Mouse (Mus musculus) G1E-ER4 (cell line): ENCODE measurements around the gene Pip4k2a. TPM values are rescaled to one million over a fixed set of nuclear protein-coding genes. Genes with fewer than 3 reads are reported as not detected.
A peak's percentile ranks its signal among the peaks of the same experiment; 100 is the strongest.

Experiments
- GATA1 ChIP-seq: IDR thresholded peaks from one replicate; pipeline ENCODE4 v1.8.0; 2012; ENCODE audit warnings: low read length, inconsistent platforms
- polyA plus RNA-seq: library from polyadenylated mRNA; stranded (reverse); fragments of >175 nt; gene quantifications from 2 replicates; pipeline ENCODE4 v1.2.3, GENCODE M21; 2012

Pip4k2a gene
- polyA plus RNA-seq, 1 experiment, result 53.8 TPM

DNA sequence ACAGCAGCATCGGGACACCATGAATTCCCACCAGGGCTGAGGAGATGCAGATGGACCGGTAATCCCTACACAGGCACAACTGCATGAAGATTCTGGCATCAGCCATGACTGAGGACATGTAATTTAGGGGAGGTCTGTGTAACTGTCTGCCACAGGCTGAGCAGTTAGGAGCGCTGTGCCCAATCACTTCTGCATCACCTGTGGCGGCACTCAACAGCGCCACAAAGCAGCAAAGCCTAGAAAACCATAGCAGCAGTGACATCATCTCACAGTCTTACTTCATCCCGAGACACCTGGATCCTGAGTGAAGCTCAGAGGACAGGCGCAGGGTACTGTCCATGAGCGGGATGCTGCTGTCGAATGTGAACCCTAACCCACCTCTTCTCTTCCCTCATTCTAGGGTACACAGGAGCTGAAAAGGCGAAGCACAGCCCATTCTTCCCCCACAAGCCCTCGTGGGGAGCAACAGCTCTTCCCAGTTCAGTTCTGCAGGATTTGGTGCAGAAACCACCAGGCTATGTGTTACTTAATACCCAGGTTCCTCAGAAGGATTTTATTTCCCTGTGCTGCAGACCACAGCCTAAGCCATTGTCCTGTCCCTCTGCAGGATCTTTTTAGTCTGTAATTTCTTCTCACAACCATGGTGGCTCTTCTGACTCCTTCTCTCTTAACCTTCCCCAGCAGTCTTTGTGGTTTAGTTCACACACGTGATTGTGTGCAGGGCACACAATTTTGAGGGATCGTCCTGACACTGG, 34.5 kb downstream of the Pip4k2a start:
- no peak for TF ChIP-seq GATA1

DNA sequence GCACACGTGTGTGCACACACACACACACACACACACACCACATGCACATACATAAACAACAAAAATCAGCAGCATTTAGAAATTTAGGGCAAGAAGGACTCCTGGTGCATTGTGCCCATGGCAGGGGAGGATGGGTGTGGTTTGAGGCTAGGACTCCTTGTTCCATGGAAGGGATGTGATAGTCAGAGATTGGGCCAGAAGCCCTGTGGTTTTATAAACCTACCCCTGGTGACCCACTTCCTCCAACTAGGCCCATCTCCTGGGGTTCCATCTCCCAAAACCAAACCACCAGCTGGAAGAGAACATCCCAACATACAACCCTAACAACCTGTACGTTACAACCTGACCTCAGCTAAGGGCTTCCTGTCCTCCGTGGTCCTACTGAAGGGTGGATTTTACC, 35.4 kb downstream of the Pip4k2a start:
- TF ChIP-seq GATA1, result no peak

DNA sequence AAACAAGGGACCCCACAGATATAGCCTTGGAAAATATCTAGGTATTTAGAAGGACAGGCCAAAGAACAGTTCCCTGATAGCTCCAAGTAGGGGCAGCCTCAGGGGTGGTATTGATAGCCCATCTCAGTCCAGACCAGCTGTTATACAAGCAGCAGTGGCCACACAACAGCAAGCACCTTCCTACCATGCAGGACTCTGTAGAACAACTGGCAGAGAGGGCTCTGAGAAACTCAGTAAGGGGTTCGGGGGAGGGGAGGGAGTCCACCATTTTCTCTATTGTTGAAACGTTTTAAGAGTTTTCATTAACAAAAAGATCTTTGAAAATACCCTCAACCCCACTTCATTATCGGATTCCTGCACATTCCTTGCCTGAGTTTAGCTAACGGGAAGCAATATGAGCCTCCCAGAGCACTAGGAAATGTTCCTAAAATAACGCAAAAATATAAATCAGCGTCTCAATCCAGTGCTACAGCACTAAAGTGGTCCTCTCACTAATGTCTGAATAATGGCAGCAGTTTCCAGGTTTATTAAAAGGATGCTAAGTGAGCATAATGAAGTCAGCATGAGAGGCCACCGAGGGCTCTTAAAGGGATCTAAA, 37.5 kb downstream of the Pip4k2a start:
- TF ChIP-seq GATA1, result no peak

DNA sequence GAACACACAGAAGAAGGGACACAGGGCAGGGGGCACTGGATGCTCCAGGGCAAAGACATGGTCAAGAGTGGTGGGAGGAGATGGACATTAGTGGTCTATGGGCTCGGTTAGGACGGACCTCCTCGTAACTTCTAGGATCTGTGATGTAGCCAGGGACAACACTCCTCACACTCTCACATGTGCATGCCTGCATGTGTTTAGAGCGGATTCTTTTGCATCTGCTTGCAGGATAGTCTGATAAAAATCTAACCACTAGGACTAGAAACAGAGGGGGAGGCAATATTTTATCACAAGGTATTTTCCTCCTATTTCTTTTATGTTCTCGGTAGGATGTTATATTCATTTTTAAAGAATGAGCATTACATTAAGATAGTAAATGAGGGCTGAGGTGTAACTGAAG, 38.4 kb downstream of the Pip4k2a start:
- TF ChIP-seq GATA1, result no peak

DNA sequence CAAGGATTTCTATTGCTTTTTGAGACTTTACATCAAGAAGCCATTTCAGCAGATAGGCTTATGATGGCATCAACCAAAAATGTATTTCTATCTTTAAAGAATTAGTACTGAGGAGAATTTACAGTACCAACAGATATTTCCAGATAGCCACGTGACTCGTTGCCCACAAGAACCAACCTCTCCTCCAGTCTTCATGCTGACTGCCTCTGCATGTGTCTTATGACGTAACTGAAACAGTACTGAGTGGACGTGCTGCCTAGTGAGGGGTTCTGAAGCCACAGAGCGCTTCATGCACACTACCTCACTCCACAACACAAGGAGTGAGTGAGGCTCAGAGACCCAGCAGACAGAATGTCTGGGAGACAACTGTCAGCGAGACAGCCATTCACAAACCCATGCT, 38.9 kb downstream of the Pip4k2a start:
- no peak for TF ChIP-seq GATA1

DNA sequence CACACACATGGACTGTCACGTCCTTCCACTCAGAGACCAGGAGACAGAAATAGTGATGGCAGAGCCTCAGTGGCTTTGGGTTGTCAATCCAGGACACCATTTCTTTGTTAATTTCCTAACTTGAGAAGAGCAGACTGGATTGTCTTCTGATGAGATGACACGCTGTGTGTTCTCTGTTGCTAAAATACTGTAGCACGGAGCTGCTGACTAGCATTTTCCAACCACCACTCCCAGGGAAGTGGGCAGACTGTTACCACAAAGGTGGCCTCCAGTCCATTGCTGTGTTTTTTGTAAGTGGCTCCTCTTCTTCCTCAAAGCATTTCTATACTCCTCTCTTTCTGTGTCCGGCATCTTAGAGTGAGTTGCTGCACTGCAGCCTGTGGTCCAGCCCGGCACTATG, 39.4 kb downstream of the Pip4k2a start:
- TF ChIP-seq GATA1, result no peak

DNA sequence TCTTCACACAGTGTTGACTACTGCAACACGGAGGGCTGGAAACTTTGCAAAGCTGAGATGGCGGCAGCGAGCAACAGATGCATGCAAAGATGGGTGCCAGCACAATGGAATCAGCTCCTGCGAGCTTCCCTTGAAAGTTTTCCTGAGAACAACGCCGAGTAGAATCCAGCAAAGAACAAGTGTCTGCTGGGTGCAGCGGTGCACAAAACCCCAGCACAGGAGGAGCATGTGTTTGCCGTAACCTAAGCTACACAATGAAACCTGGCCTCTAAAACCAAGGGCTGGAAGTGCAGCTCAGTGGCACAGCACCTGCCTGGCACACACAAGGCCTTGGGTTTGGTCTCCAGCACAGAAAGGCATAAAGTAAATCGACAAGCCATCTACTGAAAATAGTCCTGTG, 39.9 kb downstream of the Pip4k2a start:
- TF ChIP-seq GATA1, result no peak

DNA sequence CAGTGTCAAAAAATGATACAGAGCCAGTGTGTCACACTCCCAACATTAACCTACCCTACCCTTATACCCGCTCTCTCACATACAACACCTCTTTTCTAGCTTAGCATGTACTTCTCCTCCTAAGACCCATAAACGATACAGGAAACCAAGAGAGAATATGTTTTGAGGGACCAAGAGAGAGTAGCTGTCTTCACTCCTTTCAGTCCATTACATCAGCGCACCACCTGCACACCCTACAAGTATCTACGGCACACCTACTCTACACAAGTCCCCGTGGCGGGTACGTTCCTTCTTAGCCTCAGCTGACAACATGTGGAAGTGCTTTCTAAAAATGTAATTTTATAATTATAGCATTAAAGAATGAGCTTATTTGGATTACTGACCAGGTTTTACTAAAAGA, 40.5 kb downstream of the Pip4k2a start:
- no peak for TF ChIP-seq GATA1

DNA sequence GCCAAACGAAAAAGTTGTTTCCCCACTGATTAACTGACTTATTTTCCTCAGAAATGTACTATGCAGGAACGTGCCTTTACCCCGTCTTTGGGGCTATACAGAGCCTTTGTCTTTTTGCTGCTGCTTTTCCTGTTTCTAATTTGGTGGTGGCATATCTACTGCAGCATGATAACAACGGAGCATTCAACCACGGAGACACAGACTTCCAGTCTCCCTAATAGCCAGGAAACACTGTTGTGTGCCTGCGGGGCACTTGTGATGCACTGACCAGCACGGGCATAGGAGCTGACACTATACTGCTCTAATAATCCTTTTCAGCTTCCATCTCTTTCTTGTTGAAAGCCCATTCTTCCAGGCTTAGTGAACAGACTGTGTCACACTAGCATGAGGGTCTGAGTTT, 41.0 kb downstream of the Pip4k2a start:
- TF ChIP-seq GATA1, result no peak

DNA sequence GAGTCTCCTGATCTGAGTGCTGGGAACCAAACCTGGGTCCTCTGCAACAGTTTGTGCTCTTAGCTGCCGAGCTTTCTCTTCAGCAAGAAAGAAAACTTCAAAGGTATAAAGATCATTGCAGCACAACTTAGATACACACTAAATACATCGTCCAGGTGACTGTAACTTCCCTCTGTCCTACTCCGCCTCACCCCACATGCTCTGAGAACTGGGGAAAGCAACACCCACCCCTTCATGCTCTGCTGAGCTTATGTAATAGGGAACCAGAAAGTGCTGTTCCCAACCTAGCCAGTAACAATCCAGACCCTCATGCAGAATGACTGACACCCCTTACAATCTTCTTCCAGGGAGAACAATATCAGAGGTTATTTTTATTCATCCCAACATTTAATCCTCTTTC, 41.5 kb downstream of the Pip4k2a start:
- no peak for TF ChIP-seq GATA1

DNA sequence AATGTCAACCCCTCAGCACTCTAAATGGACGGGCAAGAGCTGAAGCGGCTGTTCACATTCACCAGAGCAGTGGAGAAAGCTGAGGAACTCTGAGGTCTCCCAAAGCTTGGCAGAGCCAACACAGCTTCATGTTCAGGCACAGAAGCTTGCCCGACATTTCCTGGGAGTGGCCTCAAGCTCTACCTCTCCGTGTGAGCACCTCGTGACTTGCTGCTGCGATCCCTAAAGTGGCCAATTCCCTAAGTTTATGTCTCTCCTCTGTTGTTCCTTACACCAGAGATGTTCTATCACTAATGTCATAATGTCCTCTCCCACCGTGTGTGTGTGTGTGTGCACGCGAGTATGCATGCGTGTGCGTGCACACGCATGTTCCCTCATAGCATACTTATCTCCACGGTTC, 42.3 kb downstream of the Pip4k2a start:
- TF ChIP-seq GATA1, result no peak

DNA sequence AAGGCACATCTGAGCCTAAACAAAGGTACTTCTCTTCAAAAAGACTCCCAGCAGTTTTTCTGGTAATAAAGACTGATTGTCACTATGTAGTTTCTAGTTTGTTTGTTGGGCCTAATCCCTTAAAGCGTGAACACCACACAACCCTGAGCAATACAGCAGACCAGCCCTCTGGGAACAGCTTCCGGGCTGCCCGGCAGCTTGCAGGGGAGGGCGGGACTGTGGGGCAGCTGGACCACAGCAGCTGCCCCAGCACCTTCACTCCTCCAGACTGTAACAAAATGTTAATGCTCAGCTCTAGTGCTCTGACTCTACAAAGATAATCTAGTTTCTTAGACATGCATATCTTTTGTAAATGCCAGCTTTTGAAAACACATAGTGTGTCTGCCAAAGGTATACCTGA, 42.9 kb downstream of the Pip4k2a start:
- TF ChIP-seq GATA1, result no peak

DNA sequence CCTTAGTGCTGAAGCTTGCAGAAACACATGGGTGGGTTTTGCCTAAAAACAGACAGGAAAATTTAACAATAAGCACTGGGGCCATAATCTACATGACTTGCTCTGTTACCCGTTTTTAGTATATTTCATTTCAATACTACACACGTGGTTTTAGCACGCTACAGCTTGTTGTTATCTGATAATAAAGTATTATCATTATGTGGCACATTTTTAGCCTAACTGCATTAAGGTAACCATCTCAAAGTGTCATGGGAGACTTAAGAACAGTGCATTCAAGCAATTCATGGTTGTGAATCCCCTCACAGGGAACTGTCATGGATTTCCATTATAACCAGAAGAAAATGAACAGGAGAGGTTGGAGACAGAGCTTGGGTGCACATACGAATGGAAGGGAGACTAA, 43.5 kb downstream of the Pip4k2a start:
- no peak for TF ChIP-seq GATA1

DNA sequence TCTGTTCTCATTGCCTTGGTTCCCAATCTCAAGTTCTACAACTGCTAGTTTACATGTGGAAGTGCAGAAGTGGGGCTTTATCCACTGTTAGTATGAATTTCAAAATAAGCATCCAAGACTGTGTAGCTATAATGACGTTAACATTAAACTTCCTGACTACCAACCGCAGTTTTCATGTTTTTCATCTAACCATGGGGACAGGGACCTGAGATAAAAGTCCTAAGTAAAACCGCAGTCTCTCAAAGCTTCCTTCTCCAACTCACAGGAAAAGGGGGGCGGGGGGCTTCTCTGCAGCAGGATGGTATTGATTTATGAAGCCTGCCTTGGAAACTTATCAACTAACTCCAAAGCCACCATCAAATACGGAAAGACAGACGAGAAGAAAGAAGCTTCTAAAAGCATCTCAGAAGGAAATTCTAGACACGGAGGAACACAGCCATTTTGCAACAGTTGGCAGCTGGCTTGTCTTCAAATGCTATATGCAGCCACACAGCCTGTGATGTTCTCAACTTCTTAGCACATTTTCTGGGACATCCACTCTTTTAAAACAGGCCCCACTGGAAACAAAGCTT, 45.7 kb downstream of the Pip4k2a start:
- TF ChIP-seq GATA1, result peak; percentile 67

DNA sequence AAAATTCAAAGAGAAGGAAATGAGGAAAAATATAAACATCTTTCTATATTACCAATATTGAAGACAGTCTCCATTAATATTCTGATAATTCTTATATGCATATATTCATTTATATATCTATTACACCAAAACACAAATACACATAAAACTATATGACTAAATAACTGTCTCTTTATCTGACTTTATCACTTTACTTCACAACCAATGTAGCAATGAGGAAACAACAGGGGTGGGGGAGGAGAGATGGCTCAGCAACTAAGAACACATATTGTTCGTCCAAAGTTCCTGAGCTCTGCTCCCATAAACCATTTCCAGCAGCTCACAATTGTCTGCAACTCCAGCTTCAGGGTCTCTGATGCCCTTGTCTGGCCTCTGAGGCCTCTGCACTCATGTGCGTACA, 47.2 kb downstream of the Pip4k2a start:
- TF ChIP-seq GATA1, result no peak

DNA sequence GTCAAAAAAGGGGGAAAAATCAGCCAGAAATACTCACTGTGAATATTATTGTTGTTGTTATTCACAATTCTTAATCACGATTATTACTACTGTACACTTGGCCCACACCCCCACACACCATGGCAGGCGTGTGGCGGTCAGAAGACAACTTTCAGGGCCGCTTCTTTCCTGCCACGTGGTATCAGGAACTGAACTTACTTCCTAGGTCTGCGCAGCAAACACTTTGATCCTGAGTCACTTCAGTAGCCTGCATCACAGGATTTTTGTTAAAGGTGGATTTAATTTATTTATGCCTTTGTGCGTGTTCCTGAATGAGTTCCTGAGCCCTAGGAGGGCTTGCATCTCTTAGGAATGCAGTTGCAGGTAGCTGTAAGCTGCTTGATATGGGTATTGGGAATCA, 49.2 kb downstream of the Pip4k2a start:
- TF ChIP-seq GATA1, result no peak
